Mouse (Mus musculus) lung, postnatal 4 days (tissue): ENCODE data around the gene Tmcc3.
A peak's percentile ranks its signal among the peaks of the same experiment; 100 is the strongest.
"Not testable (repeated sequence)": the region's sequence is repeated elsewhere in the genome, so short reads cannot be mapped to it uniquely, and the experiment has no call there.

Experiments
- DNase-seq, 2 experiments: peaks; one replicate each; pipeline ENCODE4 v3.0.0; 2021

Tmcc3 gene

GRCm38 (mm10) chr10:94585819-94586218 is 274.1 kb downstream of the Tmcc3 start:
- DNase-seq, result no peak

GRCm38 (mm10) chr10:94588976-94589375 is 277.2 kb downstream of the Tmcc3 start:
- no peak for DNase-seq

- DNase-seq, result peak in 1 of 2 experiments; percentile 56
These were observed 284.0 kb downstream of the Tmcc3 start for GRCm38 (mm10) chr10:94595705-94596104.

- DNase-seq, result not testable (repeated sequence)
These were observed 288.1 kb downstream of the Tmcc3 start for GRCm38 (mm10) chr10:94599846-94600245.

- DNase-seq, result no peak
These were observed 289.3 kb downstream of the Tmcc3 start for GRCm38 (mm10) chr10:94601034-94601433.

- no peak for DNase-seq
These were observed 293.7 kb downstream of the Tmcc3 start for GRCm38 (mm10) chr10:94605491-94605890.

GRCm38 (mm10) chr10:94609309-94609777 is 297.6 kb downstream of the Tmcc3 start:
- peak; percentile 64 to 83 for DNase-seq

- no peak for DNase-seq
These were observed 299.6 kb downstream of the Tmcc3 start for GRCm38 (mm10) chr10:94611228-94611968.

GRCm38 (mm10) chr10:94611969-94612440 is 300.3 kb downstream of the Tmcc3 start:
- DNase-seq, result peak in 1 of 2 experiments; percentile 44

- no peak for DNase-seq
These were observed 307.8 kb downstream of the Tmcc3 start for GRCm38 (mm10) chr10:94619586-94619985.

GRCm38 (mm10) chr10:94620561-94620960 is 308.8 kb downstream of the Tmcc3 start:
- DNase-seq, result no peak

GRCm38 (mm10) chr10:94621420-94622225 is 309.9 kb downstream of the Tmcc3 start:
- no peak for DNase-seq

- no peak for DNase-seq
These were observed 310.5 kb downstream of the Tmcc3 start for GRCm38 (mm10) chr10:94622281-94622680.

- no peak for DNase-seq
These were observed 311.1 kb downstream of the Tmcc3 start for GRCm38 (mm10) chr10:94622828-94623227.

GRCm38 (mm10) chr10:94623617-94624016 is 311.9 kb downstream of the Tmcc3 start:
- peak; percentile 80 to 89 for DNase-seq

- no peak for DNase-seq
These were observed 313.3 kb downstream of the Tmcc3 start for GRCm38 (mm10) chr10:94625036-94625435.

- DNase-seq, result no peak
These were observed 313.9 kb downstream of the Tmcc3 start for GRCm38 (mm10) chr10:94625606-94626005.

GRCm38 (mm10) chr10:94630771-94631280 is 319.1 kb downstream of the Tmcc3 start:
- no peak for DNase-seq

GRCm38 (mm10) chr10:94631541-94632113 is 319.9 kb downstream of the Tmcc3 start:
- DNase-seq, result no peak

- DNase-seq, result no peak
These were observed 320.5 kb downstream of the Tmcc3 start for GRCm38 (mm10) chr10:94632245-94632644.

- no peak for DNase-seq
These were observed 326.9 kb downstream of the Tmcc3 start for GRCm38 (mm10) chr10:94638599-94638998.

- DNase-seq, result peak in 1 of 2 experiments; percentile 19
These were observed 327.5 kb downstream of the Tmcc3 start for GRCm38 (mm10) chr10:94639281-94639680.

- no peak for DNase-seq
These were observed 328.3 kb downstream of the Tmcc3 start for GRCm38 (mm10) chr10:94640067-94640466.
